Mouse (Mus musculus) testis, adult 2 months (tissue): Measurements from ENCODE around the gene Gale.

Source experiments
- CTCF ChIP-seq: fragments of 200-500 bp; IDR thresholded peaks from 2 replicates; pipeline ENCODE4 v1.5.1; 2012; ENCODE audit warnings: low read depth, mild to moderate bottlenecking, inconsistent platforms, low read length, moderate library complexity; ENCODE audit not compliant: control insufficient read depth, insufficient read depth, insufficient replicate concordance
- POLR2A ChIP-seq: fragments of 200-500 bp; IDR thresholded peaks from 2 replicates; pipeline ENCODE4 v1.6.1; 2012; ENCODE audit warnings: low read depth, mild to moderate bottlenecking, inconsistent platforms, low read length, moderate library complexity; ENCODE audit not compliant: control insufficient read depth

GRCm38 (mm10) chr4:136004107-136004675 is 40.7 kb downstream of the Gale start:
- no peak for TF ChIP-seq CTCF
- no peak for TF ChIP-seq POLR2A
